26 mouse cellular contexts compared by ENCODE assay signal in genomic region chr7:46623979-46624378, GRCm38 (mm10). TPM values are rescaled to one million over a fixed set of nuclear protein-coding genes. Genes with fewer than 3 reads are reported as not detected.
DNase-seq lines count a peak whose midpoint lies in the region; ATAC-seq and TF ChIP-seq lines count a peak whose summit lies in the region.
"Had no signal": no experiment of that assay in that cellular context is flagged by ENCODE, and none has a peak within 500 bp of the region (broad histone marks: within the 10 kb centered on the region; RNA-seq: fewer than 3 reads in every experiment).

No protein-coding gene starts in this region.

- peaks cover 40% of the 10 kb centered on the region for H3K36me3 ChIP-seq in midbrain, embryonic 13.5 days
- peaks cover 10% of the 10 kb centered on the region for H3K36me3 ChIP-seq in midbrain, embryonic 16.5 days (ENCODE audit: control insufficient read depth, insufficient read depth, low read length)
- H3K36me3 ChIP-seq in embryonic facial prominence, embryonic 14.5 days (ENCODE audit: control insufficient read depth, insufficient read depth, low read length): no peaks in the 10 kb centered on the region
- no peaks in the 10 kb centered on the region for H3K36me3 ChIP-seq in limb, embryonic 10.5 days
- no peaks in the 10 kb centered on the region for H3K36me3 ChIP-seq in forebrain, embryonic 11.5 days (ENCODE audit: control insufficient read depth, insufficient read depth, low read length)
- H3K36me3 ChIP-seq: intestine, embryonic 15.5 days had no signal

- peak overlapping the region; percentile 83 for H3K27ac ChIP-seq in layer of hippocampus, adult 2 months
- no peak overlapping the region for H3K27ac ChIP-seq in midbrain, embryonic 13.5 days
- no peak overlapping the region for H3K27ac ChIP-seq in midbrain, embryonic 16.5 days (ENCODE audit: low read length)
- peak overlapping the region; percentile 56 for H3K27ac ChIP-seq in embryonic facial prominence, embryonic 14.5 days (replicated peaks; ENCODE audit: low read depth, low read length)
- H3K27ac ChIP-seq in limb, embryonic 10.5 days: peak overlapping the region; percentile 61; the same call in 1 of the 2 replicates
- no peak overlapping the region for H3K27ac ChIP-seq in forebrain, embryonic 11.5 days (ENCODE audit: low read depth, low read length)
- H3K27ac ChIP-seq: embryonic facial prominence, embryonic 12.5 days; forebrain, embryonic 12.5 days; forebrain, embryonic 15.5 days; heart, adult 2 months; heart, embryonic 10.5 days; heart, embryonic 13.5 days; hindbrain, embryonic 12.5 days; intestine, embryonic 15.5 days had no signal

- H3K4me1 ChIP-seq in midbrain, embryonic 13.5 days (replicated peaks): no peaks in the 10 kb centered on the region
- H3K4me1 ChIP-seq in midbrain, embryonic 16.5 days (ENCODE audit: control insufficient read depth, insufficient read depth, low read length): no peaks in the 10 kb centered on the region
- H3K4me1 ChIP-seq in embryonic facial prominence, embryonic 14.5 days (ENCODE audit: control insufficient read depth, insufficient read depth, low read length): no peaks in the 10 kb centered on the region
- peaks cover 3% of the 10 kb centered on the region; the same call in 1 of the 2 replicates for H3K4me1 ChIP-seq in limb, embryonic 10.5 days
- no peaks in the 10 kb centered on the region for H3K4me1 ChIP-seq in forebrain, embryonic 11.5 days (replicated peaks; ENCODE audit: control insufficient read depth, insufficient read depth, low read length)
- H3K4me1 ChIP-seq: embryonic facial prominence, embryonic 12.5 days; forebrain, embryonic 15.5 days; heart, embryonic 10.5 days; intestine, embryonic 15.5 days had no signal

- H3K27me3 ChIP-seq in midbrain, embryonic 13.5 days: no peaks in the 10 kb centered on the region
- H3K27me3 ChIP-seq in midbrain, embryonic 16.5 days (ENCODE audit: control insufficient read depth, insufficient read depth, low read depth, low read length): no peaks in the 10 kb centered on the region
- H3K27me3 ChIP-seq in embryonic facial prominence, embryonic 14.5 days (replicated peaks; ENCODE audit: control insufficient read depth, insufficient read depth, low read length): no peaks in the 10 kb centered on the region
- H3K27me3 ChIP-seq in limb, embryonic 10.5 days (ENCODE audit: low read depth, poor library complexity, severe bottlenecking): no peaks in the 10 kb centered on the region
- H3K27me3 ChIP-seq in forebrain, embryonic 11.5 days (ENCODE audit: control insufficient read depth, insufficient read depth, low read length): no peaks in the 10 kb centered on the region
- H3K27me3 ChIP-seq: embryonic facial prominence, embryonic 12.5 days; forebrain, embryonic 12.5 days; forebrain, embryonic 15.5 days; heart, embryonic 13.5 days; hindbrain, embryonic 12.5 days; intestine, embryonic 15.5 days had no signal

- H3K9me3 ChIP-seq in midbrain, embryonic 13.5 days: no peaks in the 10 kb centered on the region; the same call in 1 of the 2 replicates
- H3K9me3 ChIP-seq in midbrain, embryonic 16.5 days (replicated peaks; ENCODE audit: control insufficient read depth, low read length, poor library complexity, severe bottlenecking): no peaks in the 10 kb centered on the region
- H3K9me3 ChIP-seq in embryonic facial prominence, embryonic 14.5 days (ENCODE audit: control insufficient read depth, low read length): no peaks in the 10 kb centered on the region
- H3K9me3 ChIP-seq in limb, embryonic 10.5 days (replicated peaks): no peaks in the 10 kb centered on the region
- no peaks in the 10 kb centered on the region for H3K9me3 ChIP-seq in forebrain, embryonic 11.5 days (ENCODE audit: control insufficient read depth, low read length)
- H3K9me3 ChIP-seq: embryonic facial prominence, embryonic 12.5 days; forebrain, embryonic 12.5 days; forebrain, embryonic 15.5 days; heart, embryonic 10.5 days; heart, embryonic 13.5 days; hindbrain, embryonic 12.5 days; intestine, embryonic 15.5 days had no signal

- H3K9ac ChIP-seq in midbrain, embryonic 13.5 days (replicated peaks): peak overlapping the region; percentile 46; the same call in 1 of the 2 replicates
- H3K9ac ChIP-seq in midbrain, embryonic 16.5 days (ENCODE audit: low read depth, low read length): no peak overlapping the region
- no peak overlapping the region for H3K9ac ChIP-seq in embryonic facial prominence, embryonic 14.5 days (ENCODE audit: low read depth, low read length)
- no peak overlapping the region for H3K9ac ChIP-seq in forebrain, embryonic 11.5 days (ENCODE audit: low read length)
- H3K9ac ChIP-seq: embryonic facial prominence, embryonic 12.5 days; forebrain, embryonic 12.5 days; forebrain, embryonic 15.5 days; heart, embryonic 13.5 days; hindbrain, embryonic 12.5 days; intestine, embryonic 15.5 days had no signal

- H3K4me3 ChIP-seq in layer of hippocampus, adult 2 months: no peak overlapping the region
- H3K4me3 ChIP-seq in midbrain, embryonic 13.5 days (replicated peaks): no peak overlapping the region
- no peak overlapping the region for H3K4me3 ChIP-seq in midbrain, embryonic 16.5 days (ENCODE audit: low read depth, low read length)
- no peak overlapping the region for H3K4me3 ChIP-seq in embryonic facial prominence, embryonic 14.5 days (ENCODE audit: low read depth, low read length)
- H3K4me3 ChIP-seq in limb, embryonic 10.5 days: no peak overlapping the region
- no peak overlapping the region for H3K4me3 ChIP-seq in forebrain, embryonic 11.5 days (ENCODE audit: low read depth, low read length)
- H3K4me3 ChIP-seq: embryonic facial prominence, embryonic 12.5 days; forebrain, embryonic 12.5 days; forebrain, embryonic 15.5 days; heart, adult 2 months; heart, embryonic 10.5 days; heart, embryonic 13.5 days; hindbrain, embryonic 12.5 days; intestine, embryonic 15.5 days had no signal

- no peak for DNase-seq in layer of hippocampus, adult 2 months (ENCODE audit: low spot score in 2 of 2)
- no peak for DNase-seq in layer of hippocampus, postnatal 14 days (ENCODE audit: low spot score in 2 of 2)
- DNase-seq in embryonic facial prominence, embryonic 14.5 days (ENCODE audit: low spot score): peak; percentile 30
- DNase-seq in limb, embryonic 10.5 days (ENCODE audit: low spot score): no peak
- DNase-seq in forebrain, embryonic 11.5 days (ENCODE audit: low spot score): no peak
- DNase-seq: adrenal gland, adult 8-10 months; adrenal gland, postnatal 25 days; cerebellum, adult 18-20 months; cerebellum, adult 9-10 months; cerebellum, postnatal 14 days; gastrocnemius, postnatal 10 days; gastrocnemius, postnatal 36 days; heart, adult 2 months; heart, postnatal 14 days; heart, postnatal 4 days had no signal

- 38% methylated on average over 2 of the region's 3 CpGs for WGBS in midbrain, embryonic 13.5 days
- 60% methylated on average over 2 of the region's 3 CpGs for WGBS in midbrain, embryonic 16.5 days
- 38% methylated on average over 2 of the region's 3 CpGs for WGBS in embryonic facial prominence, embryonic 14.5 days
- 80% methylated on average over 2 of the region's 3 CpGs for WGBS in limb, embryonic 10.5 days
- 43% methylated on average over 2 of the region's 3 CpGs for WGBS in forebrain, embryonic 11.5 days

- ATAC-seq in midbrain, embryonic 13.5 days: no peak
- ATAC-seq in midbrain, embryonic 16.5 days: no peak
- peak; percentile 26; the same call in 1 of the 2 replicates for ATAC-seq in embryonic facial prominence, embryonic 14.5 days (ENCODE audit: low read depth)
- no peak for ATAC-seq in forebrain, embryonic 11.5 days (replicated peaks; ENCODE audit: low FRiP score)
- ATAC-seq: activated CD4-positive, CD25-positive, alpha-beta regulatory T cell, adult 4 months; forebrain, embryonic 15.5 days; hindbrain, embryonic 16.5 days; intestine, embryonic 15.5 days had no signal

- H3K4me2 ChIP-seq in midbrain, embryonic 13.5 days (replicated peaks): no peak overlapping the region
- no peak overlapping the region for H3K4me2 ChIP-seq in midbrain, embryonic 16.5 days (ENCODE audit: low read length)
- no peak overlapping the region for H3K4me2 ChIP-seq in embryonic facial prominence, embryonic 14.5 days (ENCODE audit: low read depth, low read length)
- H3K4me2 ChIP-seq in forebrain, embryonic 11.5 days (ENCODE audit: low read depth, low read length, severe bottlenecking): no peak overlapping the region
- H3K4me2 ChIP-seq: embryonic facial prominence, embryonic 12.5 days; forebrain, embryonic 12.5 days; forebrain, embryonic 15.5 days; heart, embryonic 13.5 days; hindbrain, embryonic 12.5 days; intestine, embryonic 15.5 days had no signal

- TF ChIP-seq CTCF in layer of hippocampus, adult 2 months (conservative IDR thresholded peaks at IDR 0.05): no peak

RNA-seq across cellular contexts. Expression of gene Sergef, which starts 15.6 kb away (rescaled TPM):
- 10 to 100 TPM; 47.3 to 54.1 TPM for total RNA-seq in layer of hippocampus, adult 2 months (2021)
- 10 to 100 TPM; 49.3 to 53.4 TPM for total RNA-seq in layer of hippocampus, postnatal 14 days (2021)
- polyA plus RNA-seq in midbrain, embryonic 13.5 days (2015; fragmentation: Nextera tagmentation; extraction: Ambion mirVana): 28.9 and 30.0 TPM in 2 replicates
- 43.7 and 45.8 TPM in 2 replicates for polyA plus RNA-seq in midbrain, embryonic 16.5 days (2015; fragmentation: Nextera tagmentation; extraction: Ambion mirVana)
- polyA plus RNA-seq in embryonic facial prominence, embryonic 14.5 days (2014; fragmentation: Nextera tagmentation; extraction: Ambion mirVana): 12.3 and 14.3 TPM in 2 replicates
- 12.1 and 12.7 TPM in 2 replicates for polyA plus RNA-seq in limb, embryonic 10.5 days (2016; fragmentation: Nextera tagmentation; extraction: Ambion mirVana)
- polyA plus RNA-seq in forebrain, embryonic 11.5 days (2014; fragmentation: Nextera tagmentation; extraction: Ambion mirVana): 17.6 and 18.7 TPM in 2 replicates

RNA-seq across cellular contexts. Expression of gene Tph1, which starts 48.4 kb away (rescaled TPM):
- under 1 TPM; 0.44 to 0.61 TPM for total RNA-seq in layer of hippocampus, adult 2 months (2021)
- under 1 TPM; 0.19 to 0.35 TPM for total RNA-seq in layer of hippocampus, postnatal 14 days (2021)
- polyA plus RNA-seq in midbrain, embryonic 13.5 days (2015; fragmentation: Nextera tagmentation; extraction: Ambion mirVana): 0.12 and 0.41 TPM in 2 replicates
- polyA plus RNA-seq in midbrain, embryonic 16.5 days (2015; fragmentation: Nextera tagmentation; extraction: Ambion mirVana): 0.60 TPM in 2 replicates
- 0.83 and 1.9 TPM in 2 replicates for polyA plus RNA-seq in embryonic facial prominence, embryonic 14.5 days (2014; fragmentation: Nextera tagmentation; extraction: Ambion mirVana)
- not detected in 2 replicates for polyA plus RNA-seq in limb, embryonic 10.5 days (2016; fragmentation: Nextera tagmentation; extraction: Ambion mirVana)
- 0.13 and 0.19 TPM in 2 replicates for polyA plus RNA-seq in forebrain, embryonic 11.5 days (2014; fragmentation: Nextera tagmentation; extraction: Ambion mirVana)
- total RNA-seq: adrenal gland, adult 8-10 months; adrenal gland, postnatal 25 days; heart, adult 2 months; heart, postnatal 4 days had no signal
- polyA plus RNA-seq: heart, embryonic 13.5 days had no signal

Comparison
In these comparisons a context has a peak if more than half of its experiments do, and no peak if none do; other contexts are left out.
1. H3K27ac ChIP-seq: peak in layer of hippocampus, adult 2 months (single experiment), embryonic facial prominence, embryonic 14.5 days (single experiment) and limb, embryonic 10.5 days (single experiment); none in midbrain, embryonic 13.5 days (single experiment), midbrain, embryonic 16.5 days (single experiment) and forebrain, embryonic 11.5 days (single experiment).